Mouse (Mus musculus): ENCODE results near the gene AW822073. TPM values are rescaled to one million over a fixed set of nuclear protein-coding genes. Genes with fewer than 3 reads are reported as not detected.

The AW822073 gene
- polyA plus RNA-seq, 1 experiment from 2014 or later = not detected

Other genes with a start within 250 kb of the AW822073 start
- not detected in 2 replicates for gene Duxf3, start 7.7 kb upstream of the AW822073 start, polyA plus RNA-seq (2016; fragmentation: Nextera tagmentation; extraction: Ambion mirVana)
- not detected in 2 replicates for gene Gm4981, start 11.8 kb upstream of the AW822073 start, polyA plus RNA-seq (2016; fragmentation: Nextera tagmentation; extraction: Ambion mirVana)
- 64.5 and 64.6 TPM in 2 replicates for gene Gcc2, start 30.6 kb upstream of the AW822073 start, polyA plus RNA-seq (2016; fragmentation: Nextera tagmentation; extraction: Ambion mirVana)
- gene Lims1, start 98.5 kb upstream of the AW822073 start, polyA plus RNA-seq (2016; fragmentation: Nextera tagmentation; extraction: Ambion mirVana) = 120 and 126 TPM in 2 replicates
- 26.8 and 28.6 TPM in 2 replicates for gene Ranbp2, start 222.0 kb upstream of the AW822073 start, polyA plus RNA-seq (2016; fragmentation: Nextera tagmentation; extraction: Ambion mirVana)